Mouse (Mus musculus) forebrain, embryonic 14.5 days (tissue): Measurements from ENCODE around the gene Cib1. TPM values are rescaled to one million over a fixed set of nuclear protein-coding genes. Genes with fewer than 3 reads are reported as not detected.

Experiments used
- ATAC-seq: fragments of 200-750 bp; cut with Nextera tagmentation; 2 replicates; pipeline ENCODE4 v1.8.0; 2017; ENCODE audit warnings: mild to moderate bottlenecking, moderate library complexity
- DNase-seq: peaks from one replicate; pipeline ENCODE4 v3.0.0-alpha.2; 2015; ENCODE audit warnings: low spot score
- H3K27ac ChIP-seq: fragments of 300-500 bp; sonication (generic); 2 replicates; pipeline ENCODE4 v1.5.1; 2014; ENCODE audit warnings: low read depth, mild to moderate bottlenecking, control low read depth, low read length, moderate library complexity
- H3K27me3 ChIP-seq: fragments of 300-500 bp; sonication (generic); replicated peaks from 2 replicates; pipeline ENCODE4 v1.6.1; 2014; ENCODE audit warnings: low read length, control low read depth, mixed read lengths; ENCODE audit not compliant: control insufficient read depth, insufficient read depth
- H3K36me3 ChIP-seq: fragments of 300-500 bp; sonication (generic); 2 replicates; pipeline ENCODE4 v1.6.1; 2014; ENCODE audit warnings: low read length, control low read depth; ENCODE audit not compliant: control insufficient read depth, insufficient read depth
- H3K4me1 ChIP-seq: fragments of 300-500 bp; sonication (generic); 2 replicates; pipeline ENCODE4 v1.6.1; 2014; ENCODE audit warnings: antibody characterized with exemption, low read length, control low read depth; ENCODE audit not compliant: control insufficient read depth, insufficient read depth
- H3K4me2 ChIP-seq: fragments of 300-500 bp; sonication (generic); 2 replicates; pipeline ENCODE4 v1.6.1; 2014; ENCODE audit warnings: mild to moderate bottlenecking, control low read depth, low read length
- H3K4me3 ChIP-seq: fragments of 300-500 bp; sonication (generic); 2 replicates; pipeline ENCODE4 v1.5.1; 2014; ENCODE audit warnings: low read depth, low read length, control low read depth
- H3K9ac ChIP-seq: fragments of 300-500 bp; sonication (generic); 2 replicates; pipeline ENCODE4 v1.6.1; 2014; ENCODE audit warnings: mild to moderate bottlenecking, low read length, control low read depth, moderate library complexity
- H3K9me3 ChIP-seq: fragments of 300-500 bp; sonication (generic); replicated peaks from 2 replicates; pipeline ENCODE4 v1.6.1; 2016; ENCODE audit warnings: low read length, control low read depth, mixed read lengths; ENCODE audit not compliant: control insufficient read depth
- WGBS: fragments of 180-500 bp; shearing (Covaris S2); extraction: QIAGEN DNeasy Blood & Tissue Kit; methylation state at CpG from one replicate; pipeline ENCODE4 v1.1.7; 2014; 5-methylcytosine and 5-hydroxymethylcytosine counted together
- polyA plus RNA-seq: library from polyadenylated mRNA; unstranded; fragments of >200 nt; fragmentation: Nextera tagmentation; extraction: Ambion mirVana; gene quantifications from 2 replicates; pipeline ENCODE4 v1.2.1, GENCODE M21; 2014

Cib1 gene
- polyA plus RNA-seq, 1 experiment from 2014 or later = 38.5 TPM

GRCm38 (mm10) chr7:80179790-80180189 is 52.8 kb downstream of the Cib1 start:
- Histone ChIP-seq H3K4me2 (no peak overlapping the region), H3K9me3 (no peaks in the 10 kb centered on the region), H3K4me3 (no peak overlapping the region), H3K27me3 (no peaks in the 10 kb centered on the region), H3K36me3 (no peaks in the 10 kb centered on the region), H3K27ac (no peak overlapping the region), H3K9ac (no peak overlapping the region), H3K4me1 (no peaks in the 10 kb centered on the region)
- WGBS = 85% methylated on average over 6 of the region's 6 CpGs
- DNase-seq (no peak), ATAC-seq (no peak)

GRCm38 (mm10) chr7:80179327-80179726 is 53.3 kb downstream of the Cib1 start:
- H3K36me3 ChIP-seq = no peaks in the 10 kb centered on the region
- ATAC-seq (no peak), DNase-seq (no peak)
- no peak overlapping the region for H3K27ac ChIP-seq
- H3K9ac ChIP-seq = no peak overlapping the region
- no peaks in the 10 kb centered on the region for H3K9me3 ChIP-seq
- WGBS = 93% methylated on average over 6 of the region's 6 CpGs
- H3K4me3 ChIP-seq = no peak overlapping the region
- no peaks in the 10 kb centered on the region for H3K27me3 ChIP-seq
- H3K4me2 ChIP-seq = no peak overlapping the region
- no peaks in the 10 kb centered on the region for H3K4me1 ChIP-seq

GRCm38 (mm10) chr7:80178037-80178729 is 54.4 kb downstream of the Cib1 start:
- ATAC-seq (no peak), DNase-seq (no peak)
- H3K36me3 ChIP-seq = no peaks in the 10 kb centered on the region
- WGBS = 88% methylated on average over 10 of the region's 10 CpGs
- H3K9me3 ChIP-seq = no peaks in the 10 kb centered on the region
- H3K4me3 ChIP-seq = no peak overlapping the region
- H3K27me3 ChIP-seq = no peaks in the 10 kb centered on the region
- H3K4me1 ChIP-seq = no peaks in the 10 kb centered on the region
- no peak overlapping the region for H3K4me2 ChIP-seq
- no peak overlapping the region for H3K9ac ChIP-seq
- H3K27ac ChIP-seq = no peak overlapping the region

GRCm38 (mm10) chr7:80177438-80177837 is 55.2 kb downstream of the Cib1 start:
- Histone ChIP-seq H3K27ac (no peak overlapping the region), H3K27me3 (no peaks in the 10 kb centered on the region), H3K4me3 (no peak overlapping the region), H3K9ac (no peak overlapping the region), H3K4me1 (no peaks in the 10 kb centered on the region), H3K36me3 (no peaks in the 10 kb centered on the region), H3K9me3 (no peaks in the 10 kb centered on the region), H3K4me2 (no peak overlapping the region)
- ATAC-seq (no peak), DNase-seq (no peak)
- WGBS = 97% methylated on average over 3 of the region's 3 CpGs

Other genes with a start within 250 kb of the Cib1 start
- gene Zfp710, start 208.0 kb downstream of the Cib1 start, polyA plus RNA-seq = 17.6 and 18.3 TPM in 2 replicates
- 315 and 338 TPM in 2 replicates for gene Idh2, start 117.4 kb downstream of the Cib1 start, polyA plus RNA-seq
- 11.6 and 12.8 TPM in 2 replicates for gene Sema4b, start 46.0 kb downstream of the Cib1 start, polyA plus RNA-seq
- 2.1 and 2.7 TPM in 2 replicates for gene Gdpgp1, start 52 bp upstream of the Cib1 start, polyA plus RNA-seq
- gene Ttll13, start 13.6 kb upstream of the Cib1 start, polyA plus RNA-seq = 0.87 and 1.2 TPM in 2 replicates
- 71.2 and 71.8 TPM in 2 replicates for gene Ngrn, start 28.4 kb upstream of the Cib1 start, polyA plus RNA-seq
- gene Vps33b, start 36.8 kb upstream of the Cib1 start, polyA plus RNA-seq = 6.1 and 10.9 TPM in 2 replicates
- 102 and 125 TPM in 2 replicates for gene Prc1, start 61.6 kb upstream of the Cib1 start, polyA plus RNA-seq
- gene Rccd1, start 91.6 kb upstream of the Cib1 start, polyA plus RNA-seq = 7.0 and 11.4 TPM in 2 replicates
- gene Unc45a, start 108.2 kb upstream of the Cib1 start, polyA plus RNA-seq = 29.6 and 36.4 TPM in 2 replicates
- gene Hddc3, start 110.3 kb upstream of the Cib1 start, polyA plus RNA-seq = 27.2 and 30.7 TPM in 2 replicates
- 7.6 and 10.5 TPM in 2 replicates for gene Man2a2, start 138.6 kb upstream of the Cib1 start, polyA plus RNA-seq
- gene Fes, start 155.1 kb upstream of the Cib1 start, polyA plus RNA-seq = 2.4 and 3.5 TPM in 2 replicates
- gene Furin, start 172.6 kb upstream of the Cib1 start, polyA plus RNA-seq = 3.9 and 4.1 TPM in 2 replicates